In genomic region chr7:119978576-119978975, GRCm38 (mm10) we compare ENCODE assay signal across 27 mouse cellular contexts.
"Had no signal": no experiment of that assay in that cellular context is flagged by ENCODE, and none has a peak within 500 bp of the region (broad histone marks: within the 10 kb centered on the region; RNA-seq: fewer than 3 reads in every experiment).

No protein-coding gene starts in this region.

- H3K36me3 ChIP-seq: heart, embryonic 13.5 days; heart, embryonic 15.5 days; hindbrain, embryonic 10.5 days; hindbrain, embryonic 12.5 days; kidney, embryonic 15.5 days; limb, embryonic 10.5 days; limb, embryonic 12.5 days; liver, embryonic 13.5 days; liver, embryonic 15.5 days had no signal

- DNase-seq: gastrocnemius, adult 2 months; gastrocnemius, postnatal 10 days; gastrocnemius, postnatal 25 days; heart, adult 2 months; heart, postnatal 14 days; heart, postnatal 4 days; kidney, postnatal 25 days; kidney, postnatal 4 days; liver; liver, embryonic 13.5 days; liver, postnatal 0 days had no signal

- H3K9ac ChIP-seq: heart, embryonic 13.5 days; heart, embryonic 15.5 days; hindbrain, embryonic 12.5 days; hindbrain, embryonic 14.5 days; kidney, embryonic 15.5 days; limb, embryonic 12.5 days; liver, embryonic 13.5 days; liver, embryonic 15.5 days; liver, postnatal 0 days had no signal

- H3K9me3 ChIP-seq: heart, embryonic 13.5 days; heart, embryonic 15.5 days; hindbrain, embryonic 10.5 days; hindbrain, embryonic 12.5 days; kidney, embryonic 15.5 days; limb, embryonic 10.5 days; limb, embryonic 12.5 days; liver, embryonic 13.5 days; liver, embryonic 15.5 days had no signal

- ATAC-seq: hindbrain, embryonic 16.5 days; inflammation-experienced regulatory T-cells, adult 6 months; intestine, postnatal 0 days; liver, postnatal 0 days had no signal

- H3K27me3 ChIP-seq: heart, embryonic 13.5 days; heart, embryonic 15.5 days; hindbrain, embryonic 12.5 days; kidney, embryonic 15.5 days; limb, embryonic 12.5 days; liver, embryonic 13.5 days; liver, embryonic 15.5 days had no signal

- H3K4me2 ChIP-seq: heart, embryonic 11.5 days; heart, embryonic 13.5 days; heart, embryonic 15.5 days; hindbrain, embryonic 12.5 days; hindbrain, embryonic 14.5 days; kidney, embryonic 15.5 days; limb, embryonic 12.5 days; liver, embryonic 13.5 days; liver, embryonic 15.5 days had no signal

- H3K27ac ChIP-seq: gastrocnemius, adult 2 months; heart, adult 2 months; heart, embryonic 13.5 days; heart, embryonic 15.5 days; hindbrain, embryonic 10.5 days; hindbrain, embryonic 12.5 days; hindbrain, embryonic 14.5 days; kidney, embryonic 15.5 days; kidney, postnatal 0 days; layer of hippocampus, adult 2 months; left cerebral cortex, adult 2 months; limb, embryonic 10.5 days; limb, embryonic 12.5 days; liver, embryonic 13.5 days; liver, embryonic 15.5 days had no signal

- H3K4me3 ChIP-seq: gastrocnemius, adult 2 months; heart, adult 2 months; heart, embryonic 13.5 days; heart, embryonic 15.5 days; hindbrain, embryonic 10.5 days; hindbrain, embryonic 12.5 days; kidney, embryonic 15.5 days; layer of hippocampus, adult 2 months; left cerebral cortex, adult 2 months; limb, embryonic 10.5 days; limb, embryonic 12.5 days; liver, embryonic 13.5 days; liver, embryonic 15.5 days had no signal

- H3K4me1 ChIP-seq: hindbrain, embryonic 10.5 days; hindbrain, embryonic 12.5 days; kidney, embryonic 15.5 days; limb, embryonic 10.5 days; limb, embryonic 12.5 days; liver, embryonic 13.5 days; liver, embryonic 15.5 days had no signal
